Mouse (Mus musculus) skeletal muscle tissue, postnatal 0 days (tissue): ENCODE results near the gene Fbxw16. TPM values are rescaled to one million over a fixed set of nuclear protein-coding genes. Genes with fewer than 3 reads are reported as not detected.

Experiments used
- polyA plus RNA-seq: library from polyadenylated mRNA; unstranded; fragments of >200 nt; fragmentation: Nextera tagmentation; extraction: Ambion mirVana; gene quantifications from 2 replicates; pipeline ENCODE4 v1.2.1, GENCODE M21; 2015

Fbxw16 gene
- not detected in 2 replicates for polyA plus RNA-seq

GRCm38 (mm10) chr9:109449040-109449439, at the start of gene Fbxw16:
Gene Fbxw16, minus strand, starts transcription at chr9:109449140.

GRCm38 (mm10) chr9:109495775-109496174, 46.8 kb upstream of the Fbxw16 start, which contains the start of gene Fbxw19:
Gene Fbxw19, minus strand, starts transcription at chr9:109495875.

GRCm38 (mm10) chr9:109404196-109404595, 44.7 kb downstream of the Fbxw16 start, which contains the start of gene Fbxw22:
Gene Fbxw22, minus strand, starts transcription at chr9:109404296.

Other genes starting within 250 kb of the Fbxw16 start
- not detected in 2 replicates for gene Fbxw20, start 214.4 kb downstream of the Fbxw16 start, polyA plus RNA-seq
- not detected in 2 replicates for gene Fbxw14, start 161.5 kb downstream of the Fbxw16 start, polyA plus RNA-seq
- not detected in 2 replicates for gene Fbxw28, start 109.5 kb downstream of the Fbxw16 start, polyA plus RNA-seq
- gene Fbxw22, start 44.8 kb downstream of the Fbxw16 start, polyA plus RNA-seq, result not detected in 2 replicates
- gene Fbxw19, start 46.7 kb upstream of the Fbxw16 start, polyA plus RNA-seq, result not detected in 2 replicates
- gene Fbxw15, start 119.1 kb upstream of the Fbxw16 start, polyA plus RNA-seq, result not detected in 2 replicates
- not detected in 2 replicates for gene Fbxw24, start 176.9 kb upstream of the Fbxw16 start, polyA plus RNA-seq
- not detected in 2 replicates for gene Fbxw25, start 215.5 kb upstream of the Fbxw16 start, polyA plus RNA-seq